Mouse (Mus musculus) natural killer cell, adult 2 months (primary cell): ENCODE results near the gene Trappc10.
A peak's percentile ranks its signal among the peaks of the same experiment; 100 is the strongest.

Experiments used
- DNase-seq, 2 experiments: peaks; one replicate each; pipeline ENCODE4 v3.0.0; 2022; ENCODE audit warnings: low spot score in 2 of 2

Trappc10 gene

DNA sequence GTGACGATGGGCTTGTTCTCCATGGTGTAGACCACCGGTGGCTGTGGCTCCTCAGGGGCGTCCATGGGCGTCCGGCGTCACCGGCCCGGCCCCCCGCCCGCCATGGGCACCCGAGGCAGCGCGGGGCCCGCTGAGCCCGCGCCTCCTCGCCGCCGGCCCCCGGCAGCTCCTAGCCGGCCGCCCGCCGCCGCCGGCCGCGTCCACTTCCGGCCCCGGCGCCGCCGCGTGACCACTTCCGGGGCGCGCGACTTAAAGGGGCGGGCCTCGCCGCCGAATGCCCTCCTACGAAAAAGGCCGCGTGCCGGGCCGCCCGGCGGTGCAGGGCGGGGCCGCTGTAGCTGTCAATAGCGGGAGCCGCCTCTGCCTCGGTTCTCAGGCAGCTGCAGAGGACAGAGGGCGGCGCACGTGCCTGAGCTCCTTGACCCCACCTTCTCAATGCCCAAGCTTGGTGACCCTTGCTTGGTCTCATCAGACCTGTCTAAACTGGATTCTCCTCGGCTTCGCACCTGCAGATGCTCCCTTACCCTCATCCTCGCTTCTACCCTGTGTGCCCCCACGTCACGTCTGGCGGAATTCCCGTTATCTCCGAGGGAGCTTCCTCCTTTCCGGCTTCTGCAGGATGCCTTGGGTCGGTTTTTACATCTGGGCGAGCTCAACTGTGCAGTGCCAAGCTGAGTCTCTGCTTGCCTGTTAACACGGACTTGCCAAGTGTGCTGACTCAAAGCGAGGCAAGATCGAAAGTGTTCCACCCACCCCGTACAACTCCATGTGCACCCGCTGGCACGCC is at the start of gene Trappc10:
Trappc10 (minus strand) TSS at position 204 of the 787 bp plus-strand sequence.
- peak; percentile 83 to 87 for DNase-seq

- no peak for DNase-seq
Measured at GRCm38 (mm10) chr10:78293576-78293975, 49.1 kb upstream of the Trappc10 start.

DNA sequence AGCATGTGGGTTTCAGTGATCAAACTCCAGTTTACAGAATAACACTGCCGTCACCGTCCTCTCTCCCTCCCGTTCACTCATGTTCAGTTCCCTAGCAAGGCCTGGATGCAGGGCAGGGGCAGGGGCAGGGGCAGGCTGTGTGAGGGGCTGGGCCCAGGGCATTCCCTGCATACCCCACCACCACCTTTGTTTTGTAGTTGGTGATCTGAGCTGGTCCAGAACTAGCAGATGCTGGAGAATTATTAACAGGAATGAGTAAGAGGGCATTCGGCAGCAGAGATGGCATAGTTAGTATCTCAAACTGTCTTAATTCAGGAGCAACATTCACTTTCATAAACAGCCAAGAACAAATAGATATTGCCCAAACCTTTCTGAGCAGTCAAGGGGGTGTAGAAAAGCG is 47.9 kb upstream of the Trappc10 start:
- no peak for DNase-seq

DNA sequence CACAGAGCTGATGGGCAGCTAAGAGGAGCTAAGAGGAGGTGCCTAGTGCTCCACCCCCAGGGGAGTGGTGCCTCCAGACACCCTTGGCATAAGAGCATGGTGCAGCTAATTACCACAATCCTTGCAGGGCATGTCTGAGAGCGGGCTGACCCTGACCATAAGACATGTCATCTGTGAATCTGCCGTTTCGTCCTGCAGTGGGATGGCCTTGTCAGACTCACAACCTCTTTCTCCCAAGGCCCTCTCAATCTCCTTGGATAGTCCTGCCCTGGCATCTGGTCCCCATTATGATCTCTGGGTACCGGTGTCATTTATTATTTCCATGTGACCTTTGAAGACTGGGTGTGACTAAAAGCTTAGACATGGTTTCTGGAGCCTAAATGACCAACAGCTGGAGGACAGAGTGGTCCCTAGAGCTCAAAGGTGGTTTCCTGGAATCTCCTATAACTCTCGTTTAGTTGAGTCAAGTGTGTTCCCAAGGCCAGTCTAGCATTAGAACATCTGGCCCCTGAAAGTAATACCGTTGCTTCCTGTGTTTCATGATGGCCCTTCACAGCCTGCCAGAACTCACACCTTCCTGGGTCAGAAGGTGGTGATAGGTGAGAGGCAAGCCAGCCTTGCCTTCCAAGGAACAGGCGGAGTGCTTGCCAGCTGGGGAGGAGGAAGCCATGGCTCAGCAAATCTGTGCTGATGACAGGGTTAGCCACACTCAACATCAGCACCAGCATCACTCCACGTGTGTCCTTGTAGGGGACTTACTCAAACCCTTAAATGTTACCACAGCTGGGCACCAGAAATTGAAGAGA is 46.5 kb upstream of the Trappc10 start:
- no peak for DNase-seq

DNA sequence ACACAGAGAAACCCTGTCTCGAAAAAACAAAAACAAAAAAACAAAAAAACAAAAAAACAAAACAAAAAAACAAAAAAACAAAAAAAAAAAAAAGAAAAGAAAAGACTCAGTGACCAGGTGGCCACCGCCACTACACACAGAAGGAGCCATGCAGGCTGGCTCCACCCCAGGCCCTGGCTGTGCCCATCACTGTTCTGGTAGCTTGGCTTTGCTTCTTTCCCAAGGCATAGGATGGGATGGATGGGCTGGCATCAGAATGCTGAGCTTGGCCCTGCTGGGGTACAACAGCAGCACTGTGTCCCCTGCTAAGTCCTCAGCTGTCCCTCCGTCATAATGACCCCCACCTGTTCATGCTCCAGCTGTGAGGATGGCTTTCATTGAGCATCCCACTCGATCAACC is 44.5 kb upstream of the Trappc10 start:
- no peak for DNase-seq

DNA sequence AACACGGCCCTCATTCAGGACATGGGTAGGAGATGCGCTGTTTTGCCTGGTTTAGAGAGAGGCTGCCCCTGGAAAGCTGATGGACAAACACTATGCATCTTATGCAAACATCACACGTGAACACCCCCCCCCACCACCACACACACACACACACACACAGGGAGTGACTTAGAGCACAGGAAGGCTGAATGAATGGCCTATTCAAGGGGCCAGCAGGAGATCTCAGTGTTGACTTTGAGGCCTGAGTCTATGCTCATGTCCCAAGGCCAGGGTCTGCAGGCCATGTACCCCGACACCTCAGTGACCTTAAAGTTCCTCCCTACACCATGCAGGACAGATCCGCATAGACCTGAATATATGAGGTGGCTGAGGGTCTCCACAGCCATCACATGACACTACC is 43.7 kb upstream of the Trappc10 start:
- DNase-seq = no peak

- DNase-seq = no peak
Measured at GRCm38 (mm10) chr10:78287465-78288132, 43.2 kb upstream of the Trappc10 start.

DNA sequence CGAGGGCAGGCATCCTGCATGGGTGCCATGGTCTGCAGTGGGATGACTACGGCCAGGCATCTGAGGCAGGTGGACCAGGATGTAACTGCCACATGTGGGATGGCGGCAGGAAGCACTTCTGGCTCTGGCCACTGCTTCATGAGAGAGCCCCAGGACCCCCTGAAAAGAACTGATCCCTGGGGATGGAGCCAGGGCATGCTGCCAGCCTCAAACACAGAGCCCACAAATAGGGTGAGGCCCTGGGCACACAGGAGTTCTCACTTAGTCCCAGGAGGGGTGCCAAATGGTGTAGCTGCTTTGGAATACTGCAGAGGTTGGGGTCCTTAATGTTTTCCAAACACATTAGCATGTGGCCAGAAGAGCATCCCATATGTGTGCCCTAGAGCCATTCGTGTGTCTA is 41.5 kb upstream of the Trappc10 start:
- DNase-seq = no peak

- DNase-seq = no peak
Measured at GRCm38 (mm10) chr10:78285409-78285808, 41.0 kb upstream of the Trappc10 start.

DNA sequence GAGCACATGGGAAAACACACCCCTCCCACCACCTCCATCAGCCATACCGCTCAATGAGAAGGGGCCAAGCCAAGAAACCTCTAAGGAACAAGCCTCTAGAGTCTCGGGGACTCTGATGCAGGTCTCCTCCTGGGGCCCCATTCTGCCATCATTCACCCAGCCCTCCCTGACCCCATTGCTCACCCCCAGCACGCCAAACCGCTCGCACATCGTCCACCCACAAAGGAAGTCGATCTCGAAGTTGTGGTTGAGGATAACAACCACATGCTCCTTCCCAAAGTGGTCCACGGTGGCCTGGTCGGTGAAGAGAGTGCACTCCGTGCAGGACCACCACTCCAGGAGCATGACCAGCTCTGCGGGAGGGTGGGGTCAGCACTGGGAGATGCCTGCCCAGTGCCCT is 40.4 kb upstream of the Trappc10 start:
- no peak for DNase-seq

- no peak for DNase-seq
Measured at GRCm38 (mm10) chr10:78282411-78282810, 38.0 kb upstream of the Trappc10 start.

GRCm38 (mm10) chr10:78280486-78280885 is 36.0 kb upstream of the Trappc10 start:
- no peak for DNase-seq

DNA sequence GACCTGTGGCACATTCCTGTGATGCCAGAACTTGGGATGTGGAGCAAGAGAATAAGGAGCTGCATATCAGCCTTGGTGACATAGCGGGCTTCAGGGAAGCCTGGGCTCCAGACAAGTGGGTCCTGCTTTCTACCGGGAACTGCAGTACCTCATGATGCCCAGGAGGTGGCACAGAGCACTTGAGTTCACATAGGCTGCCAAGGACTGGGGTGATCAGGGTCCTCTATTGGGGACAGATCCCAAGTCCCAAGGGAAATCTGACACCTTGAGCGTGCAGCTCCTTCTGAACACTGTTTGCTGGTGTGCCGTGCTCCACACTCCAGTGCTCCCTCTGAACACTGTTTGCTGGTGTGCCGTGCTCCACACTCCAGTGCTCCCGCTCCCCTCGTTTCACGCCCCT is 34.8 kb upstream of the Trappc10 start:
- peak in 1 of 2 experiments; percentile 45 for DNase-seq

GRCm38 (mm10) chr10:78277835-78278234 is 33.4 kb upstream of the Trappc10 start:
- DNase-seq = no peak

GRCm38 (mm10) chr10:78276242-78276641 is 31.8 kb upstream of the Trappc10 start:
- no peak for DNase-seq

GRCm38 (mm10) chr10:78272932-78273331 is 28.5 kb upstream of the Trappc10 start:
- no peak for DNase-seq

DNA sequence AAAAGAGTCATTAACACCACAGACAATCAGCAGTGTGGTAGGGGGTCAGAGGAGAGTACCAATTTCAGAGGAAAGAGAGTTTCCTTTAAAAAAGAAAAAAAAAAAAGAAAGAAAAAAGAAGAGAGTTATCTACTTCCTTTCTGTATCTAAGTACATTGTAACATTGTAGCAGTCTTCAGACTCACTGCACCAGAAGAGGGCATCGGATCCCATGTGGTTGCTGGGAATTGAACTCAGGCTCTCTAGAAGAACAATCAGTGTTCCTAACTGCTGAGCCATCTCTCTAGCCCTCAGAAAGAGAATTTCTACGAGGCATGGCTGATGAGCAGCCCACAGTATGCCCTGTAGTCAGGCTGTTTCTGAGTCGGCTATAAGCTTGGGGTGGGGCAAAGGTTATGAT is 21.4 kb upstream of the Trappc10 start:
- no peak for DNase-seq

- peak; percentile 62 to 70 for DNase-seq
Measured at GRCm38 (mm10) chr10:78264735-78265134, 20.3 kb upstream of the Trappc10 start.

DNA sequence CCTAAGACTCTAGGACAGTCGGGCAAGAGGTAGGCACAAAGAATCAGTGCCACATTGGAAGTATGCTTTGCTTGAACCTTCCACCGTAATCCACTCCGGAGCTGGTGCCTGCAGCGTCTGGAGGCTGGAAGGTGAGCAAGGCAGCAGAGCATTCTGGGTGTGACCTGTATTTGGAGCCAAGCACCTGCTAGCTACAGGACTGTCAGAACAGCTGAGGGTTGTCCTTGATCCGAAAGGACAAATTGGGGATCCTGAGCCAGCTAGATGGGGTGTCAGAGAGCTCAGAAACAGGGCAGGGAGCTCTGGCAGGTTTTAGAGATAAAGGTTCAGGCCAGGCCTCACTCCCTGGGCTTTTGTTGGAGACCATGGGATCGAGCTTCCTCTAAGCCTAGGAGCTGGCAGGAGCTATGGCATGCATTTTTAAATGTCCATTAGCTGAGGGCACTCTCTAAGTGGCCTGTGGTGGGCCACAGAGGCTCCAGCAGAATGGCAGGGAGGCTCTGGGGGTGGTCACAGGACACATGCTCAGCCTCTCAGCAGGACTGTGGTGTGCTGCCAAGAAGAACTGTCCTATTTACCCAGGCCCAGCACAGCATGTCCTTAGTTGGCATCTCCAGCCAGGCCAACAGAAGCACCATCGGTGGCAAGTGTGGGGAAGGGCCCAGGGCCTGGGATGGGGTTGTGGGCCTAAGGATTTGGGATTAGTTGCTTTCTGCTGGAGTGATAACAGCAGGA is 16.6 kb upstream of the Trappc10 start:
- DNase-seq = no peak

DNA sequence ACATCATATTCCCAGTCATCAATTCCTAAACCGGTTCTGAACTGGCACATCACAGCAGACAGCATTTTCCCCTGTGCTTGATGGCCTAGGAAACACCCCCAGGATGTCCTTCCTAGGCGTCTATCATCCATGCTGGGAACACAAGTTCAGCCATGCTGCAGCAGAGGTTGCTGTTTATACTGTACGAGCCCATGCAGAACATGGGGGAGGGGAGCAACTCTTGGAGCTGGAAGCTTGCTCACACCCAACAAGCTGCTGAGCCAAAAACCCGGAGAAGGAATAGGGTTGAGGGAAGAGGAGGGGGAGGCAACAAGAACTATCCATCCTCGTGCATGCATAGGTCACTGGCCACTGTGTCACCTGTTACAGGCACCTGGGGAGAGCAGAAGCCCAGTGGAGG is 15.9 kb upstream of the Trappc10 start:
- no peak for DNase-seq

DNA sequence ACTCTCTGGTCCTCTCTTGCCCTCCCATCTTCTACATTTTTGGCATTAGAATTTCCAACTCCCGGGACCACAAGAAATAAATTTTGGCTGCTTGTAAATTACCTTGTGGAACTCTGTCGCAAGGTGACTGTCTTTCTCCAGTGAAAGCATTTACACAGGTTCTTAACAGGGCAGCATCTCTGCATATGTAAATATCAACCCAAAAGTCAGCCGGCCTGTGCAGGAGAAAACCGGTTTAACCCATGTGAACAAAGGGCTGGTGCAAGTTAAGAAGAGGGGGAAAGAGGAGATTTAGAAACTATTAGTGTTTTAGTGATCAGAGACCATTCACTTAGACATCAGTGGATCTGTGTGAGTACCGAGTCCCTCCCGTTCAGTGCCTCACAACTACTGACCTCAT is 15.3 kb upstream of the Trappc10 start:
- no peak for DNase-seq

GRCm38 (mm10) chr10:78259230-78259629 is 14.8 kb upstream of the Trappc10 start:
- DNase-seq = no peak
